Mouse (Mus musculus) liver, embryonic 14.5 days (tissue): ENCODE results near the gene Fryl.

Experiments
- CTCF ChIP-seq: IDR thresholded peaks from 2 replicates; pipeline ENCODE4 v1.5.1; 2016; ENCODE audit warnings: antibody characterized with exemption, low read depth, control low read depth
- EP300 ChIP-seq: IDR thresholded peaks from 2 replicates; pipeline ENCODE4 v1.6.1; 2016; ENCODE audit warnings: antibody characterized with exemption, low read depth

DNA sequence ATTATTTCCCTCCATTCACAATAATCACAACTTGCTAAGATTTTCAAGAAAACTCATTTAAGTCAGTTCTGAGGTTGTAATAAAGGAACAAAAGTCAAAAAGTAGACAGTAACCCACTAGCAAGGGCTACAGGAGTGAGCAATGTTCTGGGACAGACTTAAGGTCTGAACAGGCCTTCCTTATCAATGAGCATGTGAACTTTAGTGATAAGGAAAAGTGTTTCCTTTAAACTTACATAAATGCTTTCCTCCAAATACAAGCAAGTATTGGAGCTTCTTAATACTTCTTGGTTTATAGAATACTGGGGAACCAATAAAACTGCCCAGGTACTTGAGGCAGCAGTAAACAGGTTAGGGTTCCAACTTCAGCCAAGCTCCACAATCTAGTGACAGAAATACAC, 3.7 kb downstream of the Fryl start:
- no peak for TF ChIP-seq CTCF
- TF ChIP-seq EP300 = peak; percentile 72
